In genomic region chr14:78273571-78273970, GRCm38 (mm10) we compare ENCODE assay signal across 8 mouse cellular contexts. TPM values are rescaled to one million over a fixed set of nuclear protein-coding genes. Genes with fewer than 3 reads are reported as not detected.
DNase-seq lines count a peak whose midpoint lies in the region; ATAC-seq and TF ChIP-seq lines count a peak whose summit lies in the region.

No protein-coding gene starts in this region.

- no peak overlapping the region for H3K4me2 ChIP-seq in midbrain, embryonic 15.5 days

- TF ChIP-seq POLR2A in cerebellum, adult 2 months (IDR thresholded peaks at IDR 0.05; ENCODE audit: borderline replicate concordance, insufficient read depth, low read length) = no peak

- no peaks in the 10 kb centered on the region; the same call in 1 of the 2 replicates for H3K27me3 ChIP-seq in cerebellum, adult 2 months (ENCODE audit: control insufficient read depth, insufficient read depth, low read length)
- H3K27me3 ChIP-seq in midbrain, embryonic 10.5 days (ENCODE audit: low read depth, poor library complexity, severe bottlenecking) = no peaks in the 10 kb centered on the region
- H3K27me3 ChIP-seq in midbrain, embryonic 15.5 days (replicated peaks) = no peaks in the 10 kb centered on the region

- H3K4me1 ChIP-seq in cerebellum, adult 2 months (ENCODE audit: control insufficient read depth, insufficient read depth, low read length) = peaks cover 5% of the 10 kb centered on the region; the same call in 1 of the 2 replicates
- H3K4me1 ChIP-seq in midbrain, embryonic 10.5 days = peaks cover 6% of the 10 kb centered on the region; the same call in 1 of the 2 replicates
- H3K4me1 ChIP-seq in midbrain, embryonic 15.5 days = no peaks in the 10 kb centered on the region

- no peak for DNase-seq in cerebellum, adult 2 months
- no peak for DNase-seq in cerebellum, adult 9-10 months
- peak; percentile 33 for DNase-seq in midbrain, embryonic 10.5 days (ENCODE audit: low spot score)
- DNase-seq in brain, adult 2 months (ENCODE audit: low read depth, low spot score) = peak; percentile 65
- DNase-seq in kidney, postnatal 4 days = peak; percentile 64 to 70
- DNase-seq in thymus, postnatal 14 days = peak; percentile 79

- H3K4me3 ChIP-seq in cerebellum, adult 2 months (replicated peaks; ENCODE audit: insufficient read depth, low read depth, low read length) = no peak overlapping the region
- no peak overlapping the region for H3K4me3 ChIP-seq in midbrain, embryonic 10.5 days
- H3K4me3 ChIP-seq in midbrain, embryonic 15.5 days = no peak overlapping the region

- TF ChIP-seq CTCF in cerebellum, adult 2 months (IDR thresholded peaks at IDR 0.05; ENCODE audit: borderline replicate concordance, insufficient read depth, low read depth, low read length) = peak; percentile 52; the same call in 1 of the 2 replicates

- WGBS in cerebellum, adult 2 months = 76% methylated on average over 7 of the region's 7 CpGs
- WGBS in midbrain, embryonic 10.5 days = 83% methylated on average over 7 of the region's 7 CpGs
- 74% methylated on average over 7 of the region's 7 CpGs for WGBS in midbrain, embryonic 15.5 days

- no peak for ATAC-seq in midbrain, embryonic 15.5 days (replicated peaks)
- peak; percentile 85 for ATAC-seq in megakaryocyte progenitor cell, adult 5-6 weeks (replicated peaks; ENCODE audit: poor library complexity)

- H3K9me3 ChIP-seq in midbrain, embryonic 10.5 days (replicated peaks) = 0 out of 2 replicates have a peak, but pooled peaks cover 4% of the 10 kb centered on the region
- no peaks in the 10 kb centered on the region for H3K9me3 ChIP-seq in midbrain, embryonic 15.5 days

- no peak overlapping the region for H3K9ac ChIP-seq in midbrain, embryonic 15.5 days

- no peak overlapping the region for H3K27ac ChIP-seq in cerebellum, adult 2 months (ENCODE audit: insufficient read depth, low read length)
- H3K27ac ChIP-seq in midbrain, embryonic 10.5 days (replicated peaks) = no peak overlapping the region
- no peak overlapping the region for H3K27ac ChIP-seq in midbrain, embryonic 15.5 days

- no peaks in the 10 kb centered on the region for H3K36me3 ChIP-seq in midbrain, embryonic 10.5 days
- H3K36me3 ChIP-seq in midbrain, embryonic 15.5 days (replicated peaks) = no peaks in the 10 kb centered on the region

RNA-seq across cellular contexts. Expression of gene Tnfsf11, which starts 34.3 kb away (rescaled TPM):
- polyA plus RNA-seq in cerebellum, adult 2 months (2012; rRNA removed) = 0.05 TPM in 1 of 2 replicates, not detected in the other
- polyA plus RNA-seq in midbrain, embryonic 10.5 days (2016; fragmentation: Nextera tagmentation; extraction: Ambion mirVana) = 0.10 TPM in 1 of 2 replicates, not detected in the other
- 0.08 TPM in 1 of 2 replicates, not detected in the other for polyA plus RNA-seq in midbrain, embryonic 15.5 days (2015; fragmentation: Nextera tagmentation; extraction: Ambion mirVana)
- total RNA-seq in megakaryocyte progenitor cell, adult 5-6 weeks (2015) = not detected in 2 replicates
- not detected in 2 replicates for total RNA-seq in megakaryocyte progenitor cell, adult 5-6 weeks (2017)

Comparison
In these comparisons a context has a peak if more than half of its experiments do, and no peak if none do; other contexts are left out.
1. DNase-seq: peak in midbrain, embryonic 10.5 days (single experiment), brain, adult 2 months (single experiment), kidney, postnatal 4 days (2 of 2) and thymus, postnatal 14 days (single experiment); none in cerebellum, adult 2 months (0 of 2) and cerebellum, adult 9-10 months (single experiment).